Mouse (Mus musculus) cerebellum, postnatal 4 days (tissue): ENCODE results near the gene Fam122a.

Experiments
- DNase-seq, 2 experiments: peaks; one replicate each; pipeline ENCODE4 v3.0.0; 2022; ENCODE audit warnings: low spot score in 2 of 2, mixed read lengths in 1 of 2

The Fam122a gene

GRCm38 (mm10) chr19:24476929-24477882 lies at the start of gene Fam122a:
TSS of gene Fam122a (minus strand) at chr19:24477356.
- peak; percentile 88 to 94 for DNase-seq

GRCm38 (mm10) chr19:24523476-24524313 lies 46.5 kb upstream of the Fam122a start:
- peak in 1 of 2 experiments; percentile 48 for DNase-seq

- no peak for DNase-seq
These were observed 44.8 kb upstream of the Fam122a start for GRCm38 (mm10) chr19:24521997-24522396.

GRCm38 (mm10) chr19:24521146-24521545 lies 44.0 kb upstream of the Fam122a start:
- DNase-seq = no peak

GRCm38 (mm10) chr19:24519732-24520409 lies 42.7 kb upstream of the Fam122a start:
- no peak for DNase-seq

GRCm38 (mm10) chr19:24518384-24518783 lies 41.2 kb upstream of the Fam122a start:
- DNase-seq = no peak

- DNase-seq = no peak
These were observed 39.9 kb upstream of the Fam122a start for GRCm38 (mm10) chr19:24517057-24517456.

GRCm38 (mm10) chr19:24515941-24516340 lies 38.8 kb upstream of the Fam122a start:
- no peak for DNase-seq

GRCm38 (mm10) chr19:24514661-24515642 lies 37.8 kb upstream of the Fam122a start:
- DNase-seq = no peak

- DNase-seq = no peak
These were observed 36.1 kb upstream of the Fam122a start for GRCm38 (mm10) chr19:24513105-24513843.

GRCm38 (mm10) chr19:24511939-24512338 lies 34.8 kb upstream of the Fam122a start:
- DNase-seq = no peak

GRCm38 (mm10) chr19:24509391-24509790 lies 32.2 kb upstream of the Fam122a start:
- DNase-seq = no peak

GRCm38 (mm10) chr19:24508087-24508767 lies 31.1 kb upstream of the Fam122a start:
- no peak for DNase-seq

GRCm38 (mm10) chr19:24502736-24503421 lies 25.7 kb upstream of the Fam122a start:
- no peak for DNase-seq

- no peak for DNase-seq
These were observed 24.4 kb upstream of the Fam122a start for GRCm38 (mm10) chr19:24501525-24501924.

- DNase-seq = no peak
These were observed 23.3 kb upstream of the Fam122a start for GRCm38 (mm10) chr19:24500431-24500830.

GRCm38 (mm10) chr19:24499291-24499690 lies 22.1 kb upstream of the Fam122a start:
- DNase-seq = no peak

GRCm38 (mm10) chr19:24493887-24494286 lies 16.7 kb upstream of the Fam122a start:
- no peak for DNase-seq

GRCm38 (mm10) chr19:24491824-24492223 lies 14.7 kb upstream of the Fam122a start:
- DNase-seq = no peak
